Mouse (Mus musculus): ENCODE measurements around the gene Amer1. TPM values are rescaled to one million over a fixed set of nuclear protein-coding genes. Genes with fewer than 3 reads are reported as not detected.

Amer1 gene
- 8.5 and 8.7 TPM in 2 replicates for polyA plus RNA-seq (2014; fragmentation: Nextera tagmentation; extraction: Ambion mirVana)

DNA sequence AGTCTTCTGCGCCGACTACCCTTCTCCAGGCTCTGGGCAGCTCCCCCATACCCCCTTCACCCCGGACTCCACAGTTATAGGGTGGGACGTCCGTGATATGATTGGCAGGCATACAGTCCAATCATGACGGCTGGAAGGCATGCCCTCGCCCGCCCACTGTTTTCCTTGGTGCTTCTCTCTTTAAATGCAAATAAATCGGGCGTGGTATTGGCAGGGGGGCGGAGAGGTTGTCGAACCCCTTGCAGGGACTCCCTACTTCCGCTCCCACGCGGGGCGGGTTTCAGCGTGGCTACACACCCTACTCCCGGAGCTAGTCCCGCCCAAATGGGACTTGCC lies at the start of gene Amer1:
Gene Amer1 (minus strand): TSS at position 97 of the 336 bp plus-strand sequence.
- WGBS: 24% methylated on average over 19 of the region's 19 CpGs
- DNase-seq (ENCODE audit: low spot score, missing footprints): peak; percentile 97
- no peaks in the 10 kb centered on the region for H3K36me3 ChIP-seq (ENCODE audit: control insufficient read depth, insufficient read depth, low read length)
- H3K4me2 ChIP-seq: peak within 1 kb of the TSS; percentile 55
- peak within 1 kb of the TSS; percentile 41 for H3K27ac ChIP-seq (ENCODE audit: low read depth, low read length)
- H3K9me3 ChIP-seq (ENCODE audit: control insufficient read depth, low read length): no peaks in the 10 kb centered on the region
- peaks cover 2% of the 10 kb centered on the region; the same call in 1 of the 2 replicates for H3K4me1 ChIP-seq (ENCODE audit: control insufficient read depth, insufficient read depth, low read length)
- peak; percentile 97 for ATAC-seq (ENCODE audit: low FRiP score)
- H3K4me3 ChIP-seq (ENCODE audit: low read depth, low read length): peak within 1 kb of the TSS; percentile 52
- H3K9ac ChIP-seq (ENCODE audit: low read length): peak within 1 kb of the TSS; percentile 63
- H3K27me3 ChIP-seq (ENCODE audit: control insufficient read depth, insufficient read depth, low read length): no peaks in the 10 kb centered on the region

- ATAC-seq (ENCODE audit: low FRiP score) (no peak), DNase-seq (ENCODE audit: low spot score, missing footprints) (no peak)
- H3K36me3 ChIP-seq (ENCODE audit: control insufficient read depth, insufficient read depth, low read length): no peaks in the 10 kb centered on the region
- no peaks in the 10 kb centered on the region for H3K4me1 ChIP-seq (ENCODE audit: control insufficient read depth, insufficient read depth, low read length)
- no peaks in the 10 kb centered on the region for H3K27me3 ChIP-seq (ENCODE audit: control insufficient read depth, insufficient read depth, low read length)
- no peak overlapping the region for H3K4me3 ChIP-seq (ENCODE audit: low read depth, low read length)
- H3K4me2 ChIP-seq: no peak overlapping the region
- no peak overlapping the region for H3K27ac ChIP-seq (ENCODE audit: low read depth, low read length)
- no peaks in the 10 kb centered on the region for H3K9me3 ChIP-seq (ENCODE audit: control insufficient read depth, low read length)
- 73% methylated on average over 3 of the region's 3 CpGs for WGBS
- H3K9ac ChIP-seq (ENCODE audit: low read length): no peak overlapping the region
Observed at GRCm38 (mm10) chrX:95457166-95457565, 12.5 kb upstream of the Amer1 start.

GRCm38 (mm10) chrX:95445866-95446265 lies 1.2 kb upstream of the Amer1 start:
- Histone ChIP-seq H3K4me3 (ENCODE audit: low read depth, low read length) (no peak overlapping the region), H3K4me2 (no peak overlapping the region), H3K4me1 (ENCODE audit: control insufficient read depth, insufficient read depth, low read length) (peaks cover 2% of the 10 kb centered on the region; the same call in 1 of the 2 replicates), H3K9ac (ENCODE audit: low read length) (no peak overlapping the region), H3K9me3 (ENCODE audit: control insufficient read depth, low read length) (no peaks in the 10 kb centered on the region), H3K27ac (ENCODE audit: low read depth, low read length) (no peak overlapping the region), H3K36me3 (ENCODE audit: control insufficient read depth, insufficient read depth, low read length) (no peaks in the 10 kb centered on the region), H3K27me3 (ENCODE audit: control insufficient read depth, insufficient read depth, low read length) (no peaks in the 10 kb centered on the region)
- DNase-seq (ENCODE audit: low spot score, missing footprints) (no peak), ATAC-seq (ENCODE audit: low FRiP score) (no peak)
- WGBS: 72% methylated on average over 2 of the region's 2 CpGs

DNA sequence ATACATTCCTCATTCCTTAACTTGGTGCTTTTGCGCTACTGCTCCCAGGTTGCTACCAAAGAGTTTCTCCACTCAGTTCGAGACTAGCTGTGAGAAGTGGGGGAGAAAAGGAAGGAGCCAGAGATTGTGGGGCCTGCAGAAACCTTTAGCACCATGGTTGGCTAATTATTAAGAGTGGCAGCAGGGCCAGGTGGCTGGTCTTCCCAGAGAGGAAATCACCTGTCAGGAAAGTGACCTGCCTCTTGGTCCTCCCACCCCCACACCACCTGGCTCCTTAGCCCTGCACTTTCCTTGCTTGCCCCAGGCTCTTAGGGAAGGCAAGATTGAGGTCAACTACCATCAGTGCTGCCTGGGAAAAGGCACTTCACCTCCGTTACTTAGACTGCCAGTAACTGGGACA lies 469 bp upstream of the Amer1 start:
- Histone ChIP-seq H3K9ac (ENCODE audit: low read length) (peak overlapping the region; percentile 63; the same call in 1 of the 2 replicates), H3K27ac (ENCODE audit: low read depth, low read length) (no peak overlapping the region)

GRCm38 (mm10) chrX:95443898-95444775 lies 535 bp downstream of the Amer1 start:
- H3K9ac ChIP-seq (ENCODE audit: low read length): peak overlapping the region; percentile 63
- no peaks in the 10 kb centered on the region for H3K36me3 ChIP-seq (ENCODE audit: control insufficient read depth, insufficient read depth, low read length)
- no peaks in the 10 kb centered on the region for H3K9me3 ChIP-seq (ENCODE audit: control insufficient read depth, low read length)
- WGBS: 13% methylated on average over 42 of the region's 42 CpGs
- H3K27me3 ChIP-seq (ENCODE audit: control insufficient read depth, insufficient read depth, low read length): no peaks in the 10 kb centered on the region
- H3K4me3 ChIP-seq (ENCODE audit: low read depth, low read length): peak overlapping the region; percentile 52
- ATAC-seq (ENCODE audit: low FRiP score): peak; percentile 86
- peak overlapping the region; percentile 55 for H3K4me2 ChIP-seq
- peak overlapping the region; percentile 41 for H3K27ac ChIP-seq (ENCODE audit: low read depth, low read length)
- peak; percentile 90 for DNase-seq (ENCODE audit: low spot score, missing footprints)
- peaks cover 2% of the 10 kb centered on the region; the same call in 1 of the 2 replicates for H3K4me1 ChIP-seq (ENCODE audit: control insufficient read depth, insufficient read depth, low read length)

More for the DNA sequence above, 469 bp upstream of the Amer1 start:
- no peaks in the 10 kb centered on the region for H3K36me3 ChIP-seq (ENCODE audit: control insufficient read depth, insufficient read depth, low read length)
- H3K4me1 ChIP-seq (ENCODE audit: control insufficient read depth, insufficient read depth, low read length): peaks cover 2% of the 10 kb centered on the region; the same call in 1 of the 2 replicates
- peak overlapping the region; percentile 52 for H3K4me3 ChIP-seq (ENCODE audit: low read depth, low read length)
- H3K4me2 ChIP-seq: peak overlapping the region; percentile 55
- no peaks in the 10 kb centered on the region for H3K27me3 ChIP-seq (ENCODE audit: control insufficient read depth, insufficient read depth, low read length)
- WGBS: 34% methylated on average over 3 of the region's 3 CpGs
- DNase-seq (ENCODE audit: low spot score, missing footprints) (no peak), ATAC-seq (ENCODE audit: low FRiP score) (0 out of 2 replicates have a peak, but pooled peaks have one; percentile 0)
- no peaks in the 10 kb centered on the region for H3K9me3 ChIP-seq (ENCODE audit: control insufficient read depth, low read length)

DNA sequence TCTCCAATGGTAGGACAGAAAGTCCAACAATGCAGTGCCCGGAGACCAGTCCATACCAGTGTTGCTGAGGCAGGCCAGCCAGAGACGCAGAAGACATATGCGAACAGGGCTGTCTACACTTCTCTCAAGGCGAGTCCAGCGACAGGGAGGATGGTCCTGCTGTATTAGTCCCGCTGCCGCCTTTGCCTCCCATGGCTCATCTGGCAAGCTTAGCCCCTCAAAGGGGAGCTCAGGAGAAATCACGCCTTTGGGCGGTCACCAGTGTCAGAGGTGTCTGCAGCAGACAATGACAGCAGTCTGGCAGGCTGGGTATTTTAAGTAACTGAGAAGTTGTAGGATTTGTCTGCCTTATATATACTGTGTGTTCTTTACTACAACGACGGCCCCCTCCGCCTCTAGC lies 1.3 kb downstream of the Amer1 start:
- Histone ChIP-seq H3K4me3 (ENCODE audit: low read depth, low read length) (peak overlapping the region; percentile 52), H3K27ac (ENCODE audit: low read depth, low read length) (no peak overlapping the region; the same call in 1 of the 2 replicates), H3K27me3 (ENCODE audit: control insufficient read depth, insufficient read depth, low read length) (no peaks in the 10 kb centered on the region), H3K9me3 (ENCODE audit: control insufficient read depth, low read length) (no peaks in the 10 kb centered on the region), H3K36me3 (ENCODE audit: control insufficient read depth, insufficient read depth, low read length) (no peaks in the 10 kb centered on the region), H3K9ac (ENCODE audit: low read length) (peak overlapping the region; percentile 63; the same call in 1 of the 2 replicates), H3K4me2 (peak overlapping the region; percentile 55), H3K4me1 (ENCODE audit: control insufficient read depth, insufficient read depth, low read length) (peaks cover 2% of the 10 kb centered on the region; the same call in 1 of the 2 replicates)
- peak; percentile 16; the same call in 1 of the 2 replicates for ATAC-seq (ENCODE audit: low FRiP score)
- no peak for DNase-seq (ENCODE audit: low spot score, missing footprints)
- WGBS: 32% methylated on average over 12 of the region's 12 CpGs

DNA sequence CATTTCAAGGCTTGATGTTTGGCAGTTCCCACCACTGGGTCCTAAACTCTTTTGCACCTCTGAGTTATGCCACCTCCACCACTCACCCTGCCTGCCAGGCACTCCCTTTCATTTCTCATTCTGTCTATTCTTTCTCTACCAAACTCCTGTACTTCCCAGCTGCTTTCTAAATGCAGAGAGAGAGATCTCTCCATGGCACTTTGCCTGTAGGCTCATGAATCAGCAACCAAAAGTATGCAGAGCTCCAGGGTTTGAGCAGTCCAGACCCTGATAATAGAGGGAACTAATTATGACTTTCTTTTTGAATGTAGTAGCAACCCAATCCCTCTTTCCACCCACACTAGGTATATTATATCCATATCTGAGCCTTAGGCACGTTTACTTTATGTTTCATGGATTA lies 2.4 kb downstream of the Amer1 start:
- ATAC-seq (ENCODE audit: low FRiP score): no peak
- H3K4me2 ChIP-seq: peak overlapping the region; percentile 11; the same call in 1 of the 2 replicates

GRCm38 (mm10) chrX:95441290-95441689 lies 3.4 kb downstream of the Amer1 start:
- ATAC-seq (ENCODE audit: low FRiP score): no peak
- H3K9me3 ChIP-seq (ENCODE audit: control insufficient read depth, low read length): no peaks in the 10 kb centered on the region

More for the DNA sequence above, 2.4 kb downstream of the Amer1 start:
- no peak overlapping the region for H3K4me3 ChIP-seq (ENCODE audit: low read depth, low read length)
- 45% methylated on average over 1 of the region's 1 CpGs for WGBS
- peaks cover 2% of the 10 kb centered on the region; the same call in 1 of the 2 replicates for H3K4me1 ChIP-seq (ENCODE audit: control insufficient read depth, insufficient read depth, low read length)
- no peaks in the 10 kb centered on the region for H3K27me3 ChIP-seq (ENCODE audit: control insufficient read depth, insufficient read depth, low read length)
- no peak for DNase-seq (ENCODE audit: low spot score, missing footprints)
- no peaks in the 10 kb centered on the region for H3K36me3 ChIP-seq (ENCODE audit: control insufficient read depth, insufficient read depth, low read length)
- no peaks in the 10 kb centered on the region for H3K9me3 ChIP-seq (ENCODE audit: control insufficient read depth, low read length)
- no peak overlapping the region for H3K9ac ChIP-seq (ENCODE audit: low read length)
- H3K27ac ChIP-seq (ENCODE audit: low read depth, low read length): no peak overlapping the region

DNA sequence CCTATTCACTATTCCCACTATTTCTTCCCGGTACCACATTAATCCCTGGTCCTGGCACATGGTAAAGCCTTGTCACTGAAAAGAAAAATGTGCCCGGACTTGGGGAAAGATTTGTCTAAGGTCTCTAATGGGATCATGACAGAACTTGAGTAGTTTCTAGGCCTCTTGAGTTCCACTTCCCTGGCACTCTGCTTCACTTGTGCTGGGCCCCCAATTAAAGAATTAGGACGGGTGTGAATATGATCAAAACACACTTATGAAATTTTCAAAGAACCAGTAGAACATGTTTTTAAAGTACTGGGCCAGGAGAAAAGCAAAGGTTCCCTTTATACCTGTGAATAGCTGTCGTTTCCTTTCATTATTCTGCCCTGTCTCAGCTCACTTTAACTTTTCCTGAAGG lies 6.2 kb downstream of the Amer1 start:
- H3K36me3 ChIP-seq (ENCODE audit: control insufficient read depth, insufficient read depth, low read length): no peaks in the 10 kb centered on the region
- 86% methylated on average over 4 of the region's 4 CpGs for WGBS
- ATAC-seq (ENCODE audit: low FRiP score) (no peak), DNase-seq (ENCODE audit: low spot score, missing footprints) (no peak)
- H3K4me3 ChIP-seq (ENCODE audit: low read depth, low read length): no peak overlapping the region
- no peak overlapping the region for H3K27ac ChIP-seq (ENCODE audit: low read depth, low read length)
- H3K4me1 ChIP-seq (ENCODE audit: control insufficient read depth, insufficient read depth, low read length): peaks cover 2% of the 10 kb centered on the region; the same call in 1 of the 2 replicates
- no peaks in the 10 kb centered on the region for H3K9me3 ChIP-seq (ENCODE audit: control insufficient read depth, low read length)
- no peak overlapping the region for H3K4me2 ChIP-seq
- no peaks in the 10 kb centered on the region for H3K27me3 ChIP-seq (ENCODE audit: control insufficient read depth, insufficient read depth, low read length)
- H3K9ac ChIP-seq (ENCODE audit: low read length): no peak overlapping the region

More at GRCm38 (mm10) chrX:95441290-95441689, 3.4 kb downstream of the Amer1 start:
- H3K36me3 ChIP-seq (ENCODE audit: control insufficient read depth, insufficient read depth, low read length): no peaks in the 10 kb centered on the region
- no peaks in the 10 kb centered on the region for H3K27me3 ChIP-seq (ENCODE audit: control insufficient read depth, insufficient read depth, low read length)
- DNase-seq (ENCODE audit: low spot score, missing footprints): no peak
- no peak overlapping the region for H3K4me2 ChIP-seq
- H3K4me1 ChIP-seq (ENCODE audit: control insufficient read depth, insufficient read depth, low read length): peaks cover 2% of the 10 kb centered on the region; the same call in 1 of the 2 replicates
- no peak overlapping the region for H3K4me3 ChIP-seq (ENCODE audit: low read depth, low read length)
- no peak overlapping the region for H3K27ac ChIP-seq (ENCODE audit: low read depth, low read length)
- no peak overlapping the region for H3K9ac ChIP-seq (ENCODE audit: low read length)
